Mouse (Mus musculus): ENCODE measurements around the gene Srsf3. TPM values are rescaled to one million over a fixed set of nuclear protein-coding genes. Genes with fewer than 3 reads are reported as not detected.
A peak's percentile ranks its signal among the peaks of the same experiment; 100 is the strongest.
"Not testable (repeated sequence)": the region's sequence is repeated elsewhere in the genome, so short reads cannot be mapped to it uniquely, and the experiment has no call there.

Gene Srsf3
- polyA plus RNA-seq, 1 experiment from 2014 or later: 593 TPM

DNA sequence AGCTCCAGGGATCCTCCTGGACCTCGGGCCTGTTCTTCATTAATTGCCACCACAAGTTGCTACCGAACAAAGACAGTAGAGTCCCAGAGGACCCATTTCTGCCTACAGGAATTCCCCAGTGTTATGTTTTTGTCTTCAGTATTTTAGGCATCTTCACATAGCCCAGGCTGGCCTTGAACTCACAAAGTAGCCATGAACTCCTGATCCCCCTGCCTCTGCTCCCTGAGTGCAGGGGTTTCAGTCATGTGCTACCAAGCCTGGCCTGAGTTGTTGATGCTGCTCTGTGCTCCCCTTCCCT is 31.5 kb downstream of the Srsf3 start:
- WGBS: 77% methylated on average over 2 of the region's 2 CpGs
- H3K36me3 ChIP-seq (ENCODE audit: control insufficient read depth, insufficient read depth, low read length): no peaks in the 10 kb centered on the region
- H3K9ac ChIP-seq (ENCODE audit: low read length): no peak overlapping the region
- no peaks in the 10 kb centered on the region for H3K27me3 ChIP-seq (ENCODE audit: control insufficient read depth, insufficient read depth, low read depth, low read length)
- no peak for ATAC-seq (ENCODE audit: low read depth)
- no peaks in the 10 kb centered on the region for H3K9me3 ChIP-seq (ENCODE audit: control insufficient read depth, low read length)
- H3K4me2 ChIP-seq (ENCODE audit: low read depth, low read length): no peak overlapping the region
- no peak overlapping the region for H3K4me3 ChIP-seq (ENCODE audit: low read length)
- H3K4me1 ChIP-seq (replicated peaks; ENCODE audit: control insufficient read depth, insufficient read depth, low read length): peaks cover 2% of the 10 kb centered on the region; the same call in 1 of the 2 replicates
- no peak overlapping the region for H3K27ac ChIP-seq (ENCODE audit: low read length)

GRCm38 (mm10) chr17:29065245-29065940 is 33.0 kb downstream of the Srsf3 start:
- H3K27me3 ChIP-seq (ENCODE audit: control insufficient read depth, insufficient read depth, low read depth, low read length): no peaks in the 10 kb centered on the region
- no peak overlapping the region for H3K4me2 ChIP-seq (ENCODE audit: low read depth, low read length)
- no peaks in the 10 kb centered on the region for H3K9me3 ChIP-seq (ENCODE audit: control insufficient read depth, low read length)
- H3K27ac ChIP-seq (ENCODE audit: low read length): no peak overlapping the region
- H3K4me3 ChIP-seq (ENCODE audit: low read length): no peak overlapping the region
- peaks cover 6% of the 10 kb centered on the region for H3K4me1 ChIP-seq (replicated peaks; ENCODE audit: control insufficient read depth, insufficient read depth, low read length)
- no peak overlapping the region for H3K9ac ChIP-seq (ENCODE audit: low read length)
- ATAC-seq (ENCODE audit: low read depth): no peak
- no peaks in the 10 kb centered on the region for H3K36me3 ChIP-seq (ENCODE audit: control insufficient read depth, insufficient read depth, low read length)
- 80% methylated on average over 21 of the region's 21 CpGs for WGBS

DNA sequence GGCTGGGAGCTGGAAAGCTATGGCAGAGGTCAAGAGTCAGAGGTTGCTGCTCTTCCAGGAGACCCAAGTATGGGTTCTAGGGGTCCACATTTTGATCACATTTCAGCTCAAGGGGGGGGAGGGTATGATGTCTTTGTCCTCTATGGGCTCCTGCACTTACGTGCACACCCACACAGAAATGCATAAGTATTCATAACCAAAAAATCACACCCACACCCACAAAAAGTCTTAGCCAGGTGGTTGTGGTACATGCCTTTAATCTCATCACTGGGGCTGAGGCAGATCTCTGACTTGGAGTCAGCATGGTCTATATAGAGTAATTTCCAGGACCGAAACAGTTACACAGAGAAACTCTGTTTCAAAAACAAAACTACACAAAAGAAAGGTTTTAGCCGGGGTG is 33.5 kb downstream of the Srsf3 start:
- no peak overlapping the region for H3K4me2 ChIP-seq (ENCODE audit: low read depth, low read length)
- H3K36me3 ChIP-seq (ENCODE audit: control insufficient read depth, insufficient read depth, low read length): no peaks in the 10 kb centered on the region
- peaks cover 6% of the 10 kb centered on the region for H3K4me1 ChIP-seq (replicated peaks; ENCODE audit: control insufficient read depth, insufficient read depth, low read length)
- no peak overlapping the region for H3K4me3 ChIP-seq (ENCODE audit: low read length)
- no peak overlapping the region for H3K27ac ChIP-seq (ENCODE audit: low read length)
- 98% methylated on average over 3 of the region's 3 CpGs for WGBS
- no peaks in the 10 kb centered on the region for H3K9me3 ChIP-seq (ENCODE audit: control insufficient read depth, low read length)
- no peak for ATAC-seq (ENCODE audit: low read depth)
- no peaks in the 10 kb centered on the region for H3K27me3 ChIP-seq (ENCODE audit: control insufficient read depth, insufficient read depth, low read depth, low read length)
- H3K9ac ChIP-seq (ENCODE audit: low read length): no peak overlapping the region

- H3K4me1 ChIP-seq (replicated peaks; ENCODE audit: control insufficient read depth, insufficient read depth, low read length); H3K27me3 ChIP-seq (ENCODE audit: control insufficient read depth, insufficient read depth, low read depth, low read length); ATAC-seq (ENCODE audit: low read depth); H3K4me3 ChIP-seq (ENCODE audit: low read length); H3K4me2 ChIP-seq (ENCODE audit: low read depth, low read length); H3K9me3 ChIP-seq (ENCODE audit: control insufficient read depth, low read length); H3K9ac ChIP-seq (ENCODE audit: low read length); H3K27ac ChIP-seq (ENCODE audit: low read length); H3K36me3 ChIP-seq (ENCODE audit: control insufficient read depth, insufficient read depth, low read length): not testable (repeated sequence)
- whole genome bisulfite sequencing: 64% methylated on average over 3 of the region's 3 CpGs
These were observed 35.0 kb downstream of the Srsf3 start for GRCm38 (mm10) chr17:29067416-29067815.

DNA sequence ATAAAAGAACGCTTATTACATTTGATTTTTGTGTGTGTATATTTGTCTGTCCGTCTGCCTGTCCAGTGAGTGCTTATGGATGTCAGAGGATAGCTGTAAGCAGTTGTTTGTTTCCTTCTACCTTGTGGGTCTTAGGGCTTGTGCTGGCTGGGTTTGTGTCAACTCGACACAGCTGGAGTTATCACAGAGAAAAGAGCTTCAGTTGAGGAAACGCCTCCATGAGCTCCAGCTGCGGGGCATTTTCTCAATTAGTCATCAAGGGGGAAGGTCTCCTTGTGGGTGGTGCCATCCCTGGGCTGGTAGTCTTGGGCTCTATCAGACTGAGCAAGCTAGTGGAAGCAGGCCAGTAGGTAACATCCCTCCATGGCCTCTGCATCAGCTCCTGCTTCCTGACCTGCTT is 35.4 kb downstream of the Srsf3 start:
- 52% methylated on average over 5 of the region's 5 CpGs for WGBS
- no peak for ATAC-seq (ENCODE audit: low read depth)
- Histone ChIP-seq H3K9ac (ENCODE audit: low read length) (no peak overlapping the region), H3K36me3 (ENCODE audit: control insufficient read depth, insufficient read depth, low read length) (no peaks in the 10 kb centered on the region), H3K9me3 (ENCODE audit: control insufficient read depth, low read length) (no peaks in the 10 kb centered on the region), H3K4me3 (ENCODE audit: low read length) (no peak overlapping the region), H3K4me1 (replicated peaks; ENCODE audit: control insufficient read depth, insufficient read depth, low read length) (peaks cover 5% of the 10 kb centered on the region; the same call in 1 of the 2 replicates), H3K4me2 (ENCODE audit: low read depth, low read length) (no peak overlapping the region), H3K27me3 (ENCODE audit: control insufficient read depth, insufficient read depth, low read depth, low read length) (no peaks in the 10 kb centered on the region), H3K27ac (ENCODE audit: low read length) (no peak overlapping the region)

DNA sequence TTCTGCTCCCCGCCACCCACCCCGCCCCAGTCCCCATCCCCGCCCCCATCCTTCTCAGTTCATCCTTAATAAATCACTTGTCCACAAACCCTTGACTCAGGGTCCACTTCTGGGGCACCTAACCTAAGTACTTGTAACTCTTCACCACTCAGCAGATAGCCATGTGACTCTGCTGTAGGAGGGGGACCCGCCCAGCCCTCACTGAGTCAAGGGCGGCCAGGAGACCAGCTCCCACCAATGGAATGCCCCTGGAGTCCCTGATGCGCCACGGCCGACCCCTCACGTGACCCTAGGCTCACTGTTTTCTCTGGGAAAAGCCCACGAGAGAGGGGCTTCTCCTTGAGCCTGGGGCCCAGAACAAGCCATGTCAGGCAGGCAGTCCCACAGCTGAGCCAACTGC is 36.6 kb downstream of the Srsf3 start:
- Histone ChIP-seq H3K9ac (ENCODE audit: low read length) (no peak overlapping the region), H3K4me3 (ENCODE audit: low read length) (no peak overlapping the region), H3K27ac (ENCODE audit: low read length) (no peak overlapping the region), H3K27me3 (ENCODE audit: control insufficient read depth, insufficient read depth, low read depth, low read length) (no peaks in the 10 kb centered on the region), H3K4me2 (ENCODE audit: low read depth, low read length) (no peak overlapping the region), H3K9me3 (ENCODE audit: control insufficient read depth, low read length) (no peaks in the 10 kb centered on the region), H3K4me1 (replicated peaks; ENCODE audit: control insufficient read depth, insufficient read depth, low read length) (peaks cover 8% of the 10 kb centered on the region; the same call in 1 of the 2 replicates), H3K36me3 (ENCODE audit: control insufficient read depth, insufficient read depth, low read length) (no peaks in the 10 kb centered on the region)
- ATAC-seq (ENCODE audit: low read depth): peak; percentile 84; the same call in 1 of the 2 replicates
- 52% methylated on average over 10 of the region's 10 CpGs for WGBS

GRCm38 (mm10) chr17:29071820-29072219 is 39.4 kb downstream of the Srsf3 start:
- WGBS: 58% methylated on average over 5 of the region's 5 CpGs
- Histone ChIP-seq H3K9me3 (ENCODE audit: control insufficient read depth, low read length) (no peaks in the 10 kb centered on the region), H3K9ac (ENCODE audit: low read length) (no peak overlapping the region), H3K27me3 (ENCODE audit: control insufficient read depth, insufficient read depth, low read depth, low read length) (no peaks in the 10 kb centered on the region), H3K4me1 (replicated peaks; ENCODE audit: control insufficient read depth, insufficient read depth, low read length) (peaks cover 8% of the 10 kb centered on the region; the same call in 1 of the 2 replicates), H3K4me3 (ENCODE audit: low read length) (no peak overlapping the region), H3K36me3 (ENCODE audit: control insufficient read depth, insufficient read depth, low read length) (no peaks in the 10 kb centered on the region), H3K27ac (ENCODE audit: low read length) (no peak overlapping the region), H3K4me2 (ENCODE audit: low read depth, low read length) (no peak overlapping the region)
- ATAC-seq (ENCODE audit: low read depth): no peak

- Histone ChIP-seq H3K9me3 (ENCODE audit: control insufficient read depth, low read length) (no peaks in the 10 kb centered on the region), H3K4me3 (ENCODE audit: low read length) (no peak overlapping the region), H3K9ac (ENCODE audit: low read length) (no peak overlapping the region), H3K27ac (ENCODE audit: low read length) (no peak overlapping the region), H3K27me3 (ENCODE audit: control insufficient read depth, insufficient read depth, low read depth, low read length) (no peaks in the 10 kb centered on the region), H3K4me2 (ENCODE audit: low read depth, low read length) (no peak overlapping the region), H3K36me3 (ENCODE audit: control insufficient read depth, insufficient read depth, low read length) (no peaks in the 10 kb centered on the region), H3K4me1 (replicated peaks; ENCODE audit: control insufficient read depth, insufficient read depth, low read length) (peaks cover 10% of the 10 kb centered on the region; the same call in 1 of the 2 replicates)
- no peak for ATAC-seq (ENCODE audit: low read depth)
- 24% methylated on average over 11 of the region's 11 CpGs for WGBS
These were observed 40.4 kb downstream of the Srsf3 start for GRCm38 (mm10) chr17:29072701-29073307.

DNA sequence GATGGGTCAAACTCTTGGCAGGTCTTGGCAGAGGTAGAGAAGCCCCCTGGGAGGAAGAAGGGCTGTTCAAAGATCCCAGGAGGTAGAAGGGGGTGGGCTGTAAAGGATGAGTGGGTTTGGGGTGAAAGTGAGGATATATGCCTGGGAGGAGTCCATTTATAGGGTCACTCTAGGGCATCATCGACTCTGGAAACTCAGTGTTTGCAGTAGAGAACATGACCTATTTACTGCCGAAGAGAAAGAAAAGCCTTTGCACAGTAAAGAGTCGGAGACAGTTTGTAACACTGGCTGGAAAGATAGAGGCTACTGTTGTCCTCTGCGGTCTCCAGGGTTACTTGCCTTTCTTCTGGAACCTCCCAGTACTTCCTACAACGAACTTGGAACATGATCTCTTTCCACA is 40.9 kb downstream of the Srsf3 start:
- Histone ChIP-seq H3K4me1 (replicated peaks; ENCODE audit: control insufficient read depth, insufficient read depth, low read length) (peaks cover 11% of the 10 kb centered on the region), H3K27ac (ENCODE audit: low read length) (no peak overlapping the region), H3K9ac (ENCODE audit: low read length) (no peak overlapping the region), H3K9me3 (ENCODE audit: control insufficient read depth, low read length) (no peaks in the 10 kb centered on the region), H3K36me3 (ENCODE audit: control insufficient read depth, insufficient read depth, low read length) (no peaks in the 10 kb centered on the region), H3K27me3 (ENCODE audit: control insufficient read depth, insufficient read depth, low read depth, low read length) (no peaks in the 10 kb centered on the region), H3K4me3 (ENCODE audit: low read length) (no peak overlapping the region), H3K4me2 (ENCODE audit: low read depth, low read length) (no peak overlapping the region)
- 40% methylated on average over 5 of the region's 5 CpGs for WGBS
- ATAC-seq (ENCODE audit: low read depth): no peak

All from lung, embryonic 16.5 days (tissue).